Mouse (Mus musculus) heart, embryonic 13.5 days (tissue): ENCODE measurements around the gene Ppdpf. TPM values are rescaled to one million over a fixed set of nuclear protein-coding genes. Genes with fewer than 3 reads are reported as not detected.

Experiments used
- ATAC-seq: fragments of 200-750 bp; cut with Nextera tagmentation; 2 replicates; pipeline ENCODE4 v1.8.0; 2017; ENCODE audit warnings: moderate TSS enrichment; ENCODE audit not compliant: insufficient number of reproducible peaks, low FRiP score, low TSS enrichment; ENCODE audit errors: extremely low read depth
- H3K27ac ChIP-seq: fragments of 300-500 bp; sonication (generic); replicated peaks from 2 replicates; pipeline ENCODE4 v1.5.1; 2015; ENCODE audit warnings: moderate library complexity, mild to moderate bottlenecking, inconsistent platforms
- H3K27me3 ChIP-seq: fragments of 300-500 bp; sonication (generic); replicated peaks from 2 replicates; pipeline ENCODE4 v1.6.1; 2015; ENCODE audit warnings: mild to moderate bottlenecking, inconsistent platforms
- H3K36me3 ChIP-seq: fragments of 300-500 bp; sonication (generic); 2 replicates; pipeline ENCODE4 v1.6.1; 2015; ENCODE audit warnings: mild to moderate bottlenecking, inconsistent platforms
- H3K4me1 ChIP-seq: fragments of 300-500 bp; sonication (generic); 2 replicates; pipeline ENCODE4 v1.6.1; 2015; ENCODE audit warnings: inconsistent platforms
- H3K4me2 ChIP-seq: fragments of 300-500 bp; sonication (generic); 2 replicates; pipeline ENCODE4 v1.6.1; 2015; ENCODE audit warnings: inconsistent platforms, mild to moderate bottlenecking, moderate library complexity
- H3K4me3 ChIP-seq: fragments of 300-500 bp; sonication (generic); 2 replicates; pipeline ENCODE4 v1.5.1; 2015; ENCODE audit warnings: moderate library complexity, mild to moderate bottlenecking, inconsistent platforms
- H3K9ac ChIP-seq: fragments of 300-500 bp; sonication (generic); 2 replicates; pipeline ENCODE4 v1.6.1; 2015; ENCODE audit warnings: inconsistent platforms, mild to moderate bottlenecking, moderate library complexity
- H3K9me3 ChIP-seq: fragments of 300-500 bp; sonication (generic); 2 replicates; pipeline ENCODE4 v1.6.1; 2016; ENCODE audit warnings: inconsistent platforms
- WGBS: fragments of 180-500 bp; shearing (Covaris S2); methylation state at CpG from one replicate; pipeline ENCODE4 v1.1.7; 2015; ENCODE audit warnings: mixed read lengths; 5-methylcytosine and 5-hydroxymethylcytosine counted together
- polyA plus RNA-seq: library from polyadenylated mRNA; unstranded; fragments of >200 nt; fragmentation: Nextera tagmentation; extraction: Ambion mirVana; gene quantifications from 2 replicates; pipeline ENCODE4 v1.2.1, GENCODE M21; 2015

The Ppdpf gene
- polyA plus RNA-seq, 1 experiment from 2014 or later = 188 TPM

DNA sequence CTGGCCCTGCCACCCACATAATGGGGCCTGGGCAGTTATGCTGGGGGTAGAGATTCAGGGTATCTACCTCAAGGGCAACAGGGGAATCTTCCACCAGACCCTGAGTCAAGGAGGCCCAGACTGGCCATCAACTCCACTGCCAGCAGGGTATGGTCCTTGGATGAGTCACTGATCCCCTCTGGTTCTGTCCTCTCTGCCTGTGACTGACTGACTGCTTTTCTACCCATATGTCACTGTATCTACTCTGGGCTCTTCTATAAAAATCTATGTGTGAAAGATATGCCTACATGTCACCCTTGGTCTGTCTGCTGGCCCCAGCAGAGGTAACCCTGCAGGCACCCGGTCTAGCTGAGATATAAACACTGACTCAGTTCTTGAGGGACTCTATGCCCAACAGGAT is 33.9 kb upstream of the Ppdpf start:
- H3K9ac ChIP-seq = no peak overlapping the region
- H3K4me3 ChIP-seq = no peak overlapping the region
- no peak overlapping the region for H3K4me2 ChIP-seq
- ATAC-seq = no peak
- H3K27me3 ChIP-seq = peaks cover 81% of the 10 kb centered on the region
- H3K4me1 ChIP-seq = peaks cover 47% of the 10 kb centered on the region
- 69% methylated on average over 1 of the region's 1 CpGs for WGBS
- H3K9me3 ChIP-seq = no peaks in the 10 kb centered on the region
- peaks cover 54% of the 10 kb centered on the region for H3K36me3 ChIP-seq
- H3K27ac ChIP-seq = no peak overlapping the region

- Histone ChIP-seq H3K4me1 (peaks cover 47% of the 10 kb centered on the region), H3K4me2 (peak overlapping the region; percentile 73), H3K27me3 (peaks cover 82% of the 10 kb centered on the region), H3K27ac (no peak overlapping the region), H3K36me3 (peaks cover 49% of the 10 kb centered on the region), H3K9ac (no peak overlapping the region), H3K9me3 (no peaks in the 10 kb centered on the region), H3K4me3 (no peak overlapping the region)
- WGBS = 21% methylated on average over 1 of the region's 1 CpGs
- no peak for ATAC-seq
Measured at GRCm38 (mm10) chr2:181153837-181154236, 33.2 kb upstream of the Ppdpf start.

- peaks cover 81% of the 10 kb centered on the region for H3K27me3 ChIP-seq
- peak overlapping the region; percentile 66 for H3K4me3 ChIP-seq
- H3K9ac ChIP-seq = 0 out of 2 replicates have a peak overlapping the region, but pooled peaks have one; percentile 19
- H3K36me3 ChIP-seq = peaks cover 44% of the 10 kb centered on the region
- ATAC-seq = no peak
- no peaks in the 10 kb centered on the region for H3K9me3 ChIP-seq
- peaks cover 49% of the 10 kb centered on the region for H3K4me1 ChIP-seq
- H3K27ac ChIP-seq = peak overlapping the region; percentile 93
- 66% methylated on average over 3 of the region's 3 CpGs for WGBS
- peak overlapping the region; percentile 73 for H3K4me2 ChIP-seq
Measured at GRCm38 (mm10) chr2:181154361-181154760, 32.7 kb upstream of the Ppdpf start.

DNA sequence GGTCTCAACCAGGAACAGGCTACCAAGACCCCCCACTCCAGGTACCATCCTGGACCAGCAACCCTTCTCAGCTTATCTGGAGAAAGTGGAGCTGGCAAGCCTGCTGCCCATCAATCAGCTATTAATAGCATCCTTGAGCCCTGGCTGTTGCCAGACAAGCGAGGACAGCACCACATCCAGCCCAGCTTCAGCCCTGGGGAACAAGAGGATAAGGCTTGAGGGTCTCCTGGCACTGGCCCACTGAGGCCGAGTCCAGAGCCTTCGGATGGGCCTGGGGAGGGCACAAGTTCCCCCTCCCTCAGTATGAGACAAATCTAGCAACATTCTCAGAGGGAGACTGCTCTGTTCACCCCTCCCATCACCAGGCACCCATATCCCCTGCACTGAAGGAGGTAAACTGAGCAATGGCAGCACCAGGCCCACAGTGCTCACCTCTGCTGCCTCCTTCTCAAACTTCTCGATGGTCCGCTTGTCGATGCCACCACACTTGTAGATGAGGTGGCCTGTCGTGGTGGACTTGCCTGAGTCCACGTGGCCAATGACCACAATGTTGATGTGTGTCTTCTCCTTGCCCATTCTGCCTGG is 32.1 kb upstream of the Ppdpf start:
- peak overlapping the region; percentile 73 for H3K4me2 ChIP-seq
- ATAC-seq = no peak
- peak overlapping the region; percentile 91 for H3K9ac ChIP-seq
- H3K4me1 ChIP-seq = peaks cover 54% of the 10 kb centered on the region
- H3K36me3 ChIP-seq = peaks cover 38% of the 10 kb centered on the region
- peak overlapping the region; percentile 93 for H3K27ac ChIP-seq
- 55% methylated on average over 8 of the region's 8 CpGs for WGBS
- H3K27me3 ChIP-seq = peaks cover 75% of the 10 kb centered on the region
- no peaks in the 10 kb centered on the region for H3K9me3 ChIP-seq
- peak overlapping the region; percentile 66 for H3K4me3 ChIP-seq

GRCm38 (mm10) chr2:181155801-181156200 is 31.2 kb upstream of the Ppdpf start:
- Histone ChIP-seq H3K4me1 (peaks cover 60% of the 10 kb centered on the region), H3K4me2 (peak overlapping the region; percentile 73), H3K36me3 (peaks cover 29% of the 10 kb centered on the region), H3K9me3 (no peaks in the 10 kb centered on the region), H3K9ac (peak overlapping the region; percentile 91), H3K27me3 (peaks cover 66% of the 10 kb centered on the region), H3K4me3 (peak overlapping the region; percentile 66), H3K27ac (peak overlapping the region; percentile 93)
- 50% methylated on average over 4 of the region's 4 CpGs for WGBS
- ATAC-seq = no peak

- H3K27me3 ChIP-seq = peaks cover 59% of the 10 kb centered on the region
- ATAC-seq = no peak
- WGBS = 3% methylated on average over 55 of the region's 55 CpGs
Measured at GRCm38 (mm10) chr2:181156248-181157121, 30.6 kb upstream of the Ppdpf start, which contains the start of gene Eef1a2. Gene Eef1a2, minus strand, starts transcription at chr2:181157014.

DNA sequence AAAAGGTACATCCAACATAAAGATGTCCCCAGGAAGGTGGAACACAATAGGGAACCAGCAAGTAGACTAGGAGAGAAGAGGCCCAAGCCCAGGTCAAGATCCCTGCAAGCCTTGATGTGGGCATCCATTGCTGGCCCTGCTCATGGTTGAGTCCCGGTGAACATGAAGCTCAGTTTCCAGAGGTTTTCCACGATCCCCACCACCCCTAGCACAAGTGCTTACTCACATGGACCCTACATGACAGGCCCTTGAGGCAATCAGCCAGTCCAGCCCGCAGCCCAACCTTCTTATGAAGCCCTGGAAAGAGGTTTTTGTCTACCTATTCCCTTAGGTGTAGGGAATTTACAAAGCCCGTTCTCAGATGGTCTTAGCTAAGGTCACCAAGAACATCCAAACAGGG is 29.9 kb upstream of the Ppdpf start:
- peaks cover 60% of the 10 kb centered on the region for H3K4me1 ChIP-seq
- peaks cover 15% of the 10 kb centered on the region for H3K36me3 ChIP-seq
- peak overlapping the region; percentile 93 for H3K27ac ChIP-seq
- peak overlapping the region; percentile 91 for H3K9ac ChIP-seq
- H3K4me3 ChIP-seq = peak overlapping the region; percentile 66
- peak overlapping the region; percentile 73 for H3K4me2 ChIP-seq
- H3K9me3 ChIP-seq = no peaks in the 10 kb centered on the region
- no peak for ATAC-seq
- H3K27me3 ChIP-seq = peaks cover 57% of the 10 kb centered on the region
- WGBS = 63% methylated on average over 4 of the region's 4 CpGs

More at GRCm38 (mm10) chr2:181156248-181157121, 30.6 kb upstream of the Ppdpf start, which contains the start of gene Eef1a2:
- Histone ChIP-seq H3K36me3 (peaks cover 22% of the 10 kb centered on the region), H3K4me2 (peak within 1 kb of the TSS; percentile 73), H3K9ac (peak within 1 kb of the TSS; percentile 91), H3K27ac (peak within 1 kb of the TSS; percentile 93), H3K9me3 (no peaks in the 10 kb centered on the region), H3K4me1 (peaks cover 60% of the 10 kb centered on the region), H3K4me3 (peak within 1 kb of the TSS; percentile 66)

DNA sequence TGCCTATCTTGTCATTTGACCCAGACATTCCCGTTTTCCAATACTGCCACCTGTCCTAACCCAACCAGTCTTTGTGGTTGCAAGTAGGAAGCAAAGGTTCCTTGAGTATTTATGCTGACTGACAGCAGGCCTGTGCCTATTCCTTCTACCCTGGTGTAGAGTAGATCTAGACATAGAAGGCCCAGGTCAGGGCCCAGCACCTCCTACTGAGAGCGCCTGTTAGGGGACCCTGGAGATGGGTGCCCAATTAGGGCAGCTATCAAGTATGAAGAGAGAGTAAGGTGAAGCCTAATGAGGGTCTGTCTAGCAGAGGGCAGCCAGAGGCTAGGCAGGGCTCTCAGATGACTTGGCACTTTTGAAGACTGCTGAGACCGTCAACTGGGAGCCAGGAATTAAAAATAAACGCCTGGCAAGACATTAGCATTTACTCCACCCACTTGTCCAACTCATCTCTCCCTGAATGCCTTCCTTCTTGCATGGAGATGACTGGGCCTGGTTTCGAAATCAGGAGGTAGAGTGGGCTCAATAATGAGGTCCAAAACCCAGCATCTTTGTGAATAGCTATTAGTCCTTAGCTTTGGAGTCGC is 29.2 kb upstream of the Ppdpf start:
- Histone ChIP-seq H3K9ac (no peak overlapping the region), H3K27me3 (peaks cover 54% of the 10 kb centered on the region), H3K36me3 (peaks cover 9% of the 10 kb centered on the region), H3K9me3 (no peaks in the 10 kb centered on the region), H3K27ac (peak overlapping the region; percentile 93), H3K4me3 (no peak overlapping the region), H3K4me1 (peaks cover 60% of the 10 kb centered on the region), H3K4me2 (no peak overlapping the region)
- WGBS = 67% methylated on average over 6 of the region's 6 CpGs
- no peak for ATAC-seq

GRCm38 (mm10) chr2:181158471-181158870 is 28.6 kb upstream of the Ppdpf start:
- Histone ChIP-seq H3K4me2 (peak overlapping the region; percentile 60), H3K9me3 (no peaks in the 10 kb centered on the region), H3K36me3 (peaks cover 2% of the 10 kb centered on the region; the same call in 1 of the 2 replicates), H3K4me3 (no peak overlapping the region), H3K27ac (peak overlapping the region; percentile 92), H3K4me1 (peaks cover 60% of the 10 kb centered on the region), H3K9ac (peak overlapping the region; percentile 70; the same call in 1 of the 2 replicates), H3K27me3 (peaks cover 50% of the 10 kb centered on the region)
- WGBS = 76% methylated on average over 2 of the region's 2 CpGs
- no peak for ATAC-seq

- 28% methylated on average over 7 of the region's 7 CpGs for WGBS
- Histone ChIP-seq H3K27ac (peak overlapping the region; percentile 92), H3K9me3 (no peaks in the 10 kb centered on the region), H3K4me2 (peak overlapping the region; percentile 60), H3K27me3 (peaks cover 50% of the 10 kb centered on the region), H3K36me3 (no peaks in the 10 kb centered on the region), H3K9ac (peak overlapping the region; percentile 70), H3K4me1 (peaks cover 57% of the 10 kb centered on the region), H3K4me3 (peak overlapping the region; percentile 10)
- ATAC-seq = no peak
Measured at GRCm38 (mm10) chr2:181159091-181159514, 27.9 kb upstream of the Ppdpf start.

GRCm38 (mm10) chr2:181159771-181160170 is 27.3 kb upstream of the Ppdpf start:
- H3K27me3 ChIP-seq = peaks cover 44% of the 10 kb centered on the region
- no peaks in the 10 kb centered on the region for H3K9me3 ChIP-seq
- peak overlapping the region; percentile 60 for H3K4me2 ChIP-seq
- peak overlapping the region; percentile 92 for H3K27ac ChIP-seq
- peaks cover 50% of the 10 kb centered on the region for H3K4me1 ChIP-seq
- H3K36me3 ChIP-seq = no peaks in the 10 kb centered on the region
- peak overlapping the region; percentile 70 for H3K9ac ChIP-seq
- peak overlapping the region; percentile 10; the same call in 1 of the 2 replicates for H3K4me3 ChIP-seq
- peak; percentile 45; the same call in 1 of the 2 replicates for ATAC-seq
- 0% methylated on average over 2 of the region's 2 CpGs for WGBS
